Mouse (Mus musculus) intestine, embryonic 15.5 days (tissue): ENCODE measurements at regions not wholly inside any gene's neighbourhood (a gene's known extent, or its start where the extent isn't known, plus 50 kb on each side); places are given as distances from the start of the nearest gene placed in this dataset.
"Not testable (repeated sequence)": the region's sequence is repeated elsewhere in the genome, so short reads cannot be mapped to it uniquely, and the experiment has no call there.

Experiments used
- ATAC-seq: fragments of 200-750 bp; cut with Nextera tagmentation; 2 replicates; pipeline ENCODE4 v1.8.0; 2017; ENCODE audit warnings: moderate TSS enrichment, moderate library complexity
- H3K27ac ChIP-seq: fragments of 300-500 bp; sonication (generic); 2 replicates; pipeline ENCODE4 v1.5.1; 2015; ENCODE audit warnings: mild to moderate bottlenecking, inconsistent platforms
- H3K27me3 ChIP-seq: fragments of 300-500 bp; sonication (generic); replicated peaks from 2 replicates; pipeline ENCODE4 v1.6.1; 2015; ENCODE audit warnings: inconsistent platforms
- H3K36me3 ChIP-seq: fragments of 300-500 bp; sonication (generic); 2 replicates; pipeline ENCODE4 v1.6.1; 2015; ENCODE audit warnings: inconsistent platforms
- H3K4me1 ChIP-seq: fragments of 300-500 bp; sonication (generic); replicated peaks from 2 replicates; pipeline ENCODE4 v1.6.1; 2015; ENCODE audit warnings: inconsistent platforms
- H3K4me2 ChIP-seq: fragments of 300-500 bp; sonication (generic); replicated peaks from 2 replicates; pipeline ENCODE4 v1.6.1; 2015; ENCODE audit warnings: mild to moderate bottlenecking, inconsistent platforms
- H3K4me3 ChIP-seq: fragments of 300-500 bp; sonication (generic); replicated peaks from 2 replicates; pipeline ENCODE4 v1.5.1; 2015; ENCODE audit warnings: inconsistent platforms
- H3K9ac ChIP-seq: fragments of 300-500 bp; sonication (generic); 2 replicates; pipeline ENCODE4 v1.6.1; 2015; ENCODE audit warnings: inconsistent platforms
- H3K9me3 ChIP-seq: fragments of 300-500 bp; sonication (generic); 2 replicates; pipeline ENCODE4 v1.6.1; 2016; ENCODE audit warnings: inconsistent platforms
- WGBS: fragments of 180-500 bp; shearing (Covaris S2); methylation state at CpG from one replicate; pipeline ENCODE4 v1.1.7; 2015; 5-methylcytosine and 5-hydroxymethylcytosine counted together

- H3K4me1 ChIP-seq, H3K9me3 ChIP-seq, ATAC-seq, H3K27ac ChIP-seq, H3K36me3 ChIP-seq, H3K9ac ChIP-seq, H3K27me3 ChIP-seq, H3K4me3 ChIP-seq, H3K4me2 ChIP-seq: not testable (repeated sequence)
- 76% methylated on average over 6 of the region's 6 CpGs for WGBS
Observed at GRCm38 (mm10) chr3:6750746-6751145, 130.5 kb upstream of the 1700008P02Rik start.

DNA sequence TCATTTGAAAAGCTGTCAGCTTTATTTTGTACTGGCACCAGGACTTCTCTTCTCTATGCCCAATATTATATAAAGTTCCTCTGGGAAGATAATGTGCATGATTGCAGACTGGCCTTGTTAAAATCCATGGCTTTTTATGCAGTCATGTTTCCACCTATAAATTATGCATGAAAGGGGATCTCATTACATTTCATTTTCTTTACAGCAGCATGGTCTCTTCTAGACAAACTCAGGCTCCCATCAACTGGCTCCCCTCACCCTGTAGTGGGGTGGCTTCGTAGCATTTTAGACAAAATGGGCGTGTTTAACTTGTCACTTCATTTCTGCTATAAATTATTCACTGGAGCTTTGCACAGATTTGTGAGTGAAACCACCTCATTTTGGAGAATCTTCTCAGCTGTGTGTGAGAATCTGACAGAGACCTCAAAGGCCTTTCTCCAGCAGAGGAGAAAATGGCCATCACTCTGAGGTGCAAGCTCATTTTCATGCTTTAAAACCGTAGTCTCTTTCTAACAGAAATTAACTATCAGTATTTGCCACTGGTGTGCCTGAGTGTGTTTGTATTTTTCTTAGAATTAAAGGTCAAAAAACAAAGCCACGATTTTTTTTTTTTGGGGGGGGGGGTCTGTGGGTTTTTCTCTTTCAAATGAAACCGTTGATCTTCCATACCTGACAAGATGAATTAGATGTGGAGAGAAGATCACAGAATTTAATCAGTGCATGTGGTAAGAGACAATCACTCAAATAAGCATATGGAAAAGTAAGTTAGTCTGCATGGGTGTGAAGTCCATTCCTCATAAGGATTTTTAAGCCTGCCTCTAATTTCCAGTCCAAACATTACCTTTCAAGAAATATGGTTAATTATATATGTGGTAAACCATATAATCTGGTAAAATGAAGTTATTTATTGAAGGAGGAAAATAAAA, 111.4 kb upstream of the 1700008P02Rik start:
- Histone ChIP-seq H3K27me3 (no peaks in the 10 kb centered on the region), H3K4me2 (no peak overlapping the region), H3K36me3 (no peaks in the 10 kb centered on the region), H3K27ac (no peak overlapping the region), H3K9me3 (no peaks in the 10 kb centered on the region), H3K4me3 (no peak overlapping the region), H3K4me1 (no peaks in the 10 kb centered on the region), H3K9ac (no peak overlapping the region)
- WGBS, result 69% methylated on average over 5 of the region's 5 CpGs
- ATAC-seq, result no peak

DNA sequence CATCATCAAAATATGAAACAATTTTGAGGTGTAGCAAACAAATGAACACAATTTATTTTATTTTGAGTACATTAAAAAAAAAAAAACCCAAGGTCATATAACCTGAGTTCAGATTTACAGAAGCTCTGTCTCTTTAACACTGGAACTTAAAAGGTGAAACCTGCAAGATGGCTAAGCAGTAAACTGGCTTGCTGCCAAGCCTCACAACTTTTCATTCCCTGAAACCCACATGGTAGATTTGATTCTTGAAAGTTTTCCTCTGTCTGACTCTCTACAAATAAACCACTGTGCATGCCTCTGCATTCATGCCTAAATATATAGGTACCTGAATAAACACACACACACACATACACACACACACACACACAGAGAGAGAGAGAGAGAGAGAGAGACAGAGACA, 109.8 kb upstream of the 1700008P02Rik start:
- no peak overlapping the region for H3K9ac ChIP-seq
- no peaks in the 10 kb centered on the region for H3K36me3 ChIP-seq
- no peaks in the 10 kb centered on the region for H3K27me3 ChIP-seq
- H3K4me3 ChIP-seq, result no peak overlapping the region
- no peak for ATAC-seq
- no peak overlapping the region for H3K27ac ChIP-seq
- H3K9me3 ChIP-seq, result no peaks in the 10 kb centered on the region
- no peak overlapping the region for H3K4me2 ChIP-seq
- H3K4me1 ChIP-seq, result no peaks in the 10 kb centered on the region

DNA sequence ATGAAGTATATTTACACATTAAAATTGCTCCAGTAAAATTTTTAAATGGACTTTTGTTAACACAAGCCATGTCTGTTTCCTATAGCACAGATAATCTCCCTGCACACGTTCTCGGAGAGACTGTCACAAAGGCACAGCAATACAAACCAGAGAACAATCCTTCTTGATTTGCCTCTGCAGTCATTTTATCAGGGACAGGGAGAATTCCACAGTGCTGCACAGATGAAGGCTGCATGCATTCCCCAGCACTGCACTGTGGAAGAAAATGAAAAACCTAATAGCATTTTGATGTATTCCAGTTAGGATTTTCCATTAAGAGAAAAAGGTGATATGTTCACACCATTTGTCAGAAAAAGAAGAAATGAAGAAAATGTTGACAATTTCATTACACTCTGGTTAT, 63.4 kb upstream of the 1700008P02Rik start:
- H3K4me2 ChIP-seq, result no peak overlapping the region

GRCm38 (mm10) chr3:6681411-6681810, 61.2 kb upstream of the 1700008P02Rik start:
- H3K4me3 ChIP-seq, result no peak overlapping the region
- WGBS, result 71% methylated on average over 2 of the region's 2 CpGs
- H3K4me2 ChIP-seq, result no peak overlapping the region
- no peaks in the 10 kb centered on the region for H3K9me3 ChIP-seq
- H3K9ac ChIP-seq, result no peak overlapping the region
- H3K27me3 ChIP-seq, result no peaks in the 10 kb centered on the region
- H3K36me3 ChIP-seq, result no peaks in the 10 kb centered on the region
- ATAC-seq, result no peak
- H3K27ac ChIP-seq, result no peak overlapping the region
- no peaks in the 10 kb centered on the region for H3K4me1 ChIP-seq

More for the DNA sequence above, 63.4 kb upstream of the 1700008P02Rik start:
- no peaks in the 10 kb centered on the region for H3K9me3 ChIP-seq
- H3K27ac ChIP-seq, result no peak overlapping the region
- no peak for ATAC-seq
- H3K4me1 ChIP-seq, result no peaks in the 10 kb centered on the region
- whole genome bisulfite sequencing, result 64% methylated on average over 2 of the region's 2 CpGs
- H3K27me3 ChIP-seq, result no peaks in the 10 kb centered on the region
- no peaks in the 10 kb centered on the region for H3K36me3 ChIP-seq
- H3K4me3 ChIP-seq, result no peak overlapping the region
- H3K9ac ChIP-seq, result no peak overlapping the region

GRCm38 (mm10) chr3:6676382-6676781, 56.1 kb upstream of the 1700008P02Rik start:
- H3K9ac ChIP-seq, result no peak overlapping the region
- no peaks in the 10 kb centered on the region for H3K9me3 ChIP-seq
- H3K27ac ChIP-seq, result no peak overlapping the region
- 92% methylated on average over 4 of the region's 4 CpGs for WGBS
- no peaks in the 10 kb centered on the region for H3K36me3 ChIP-seq
- no peak overlapping the region for H3K4me3 ChIP-seq
- no peaks in the 10 kb centered on the region for H3K4me1 ChIP-seq
- no peak for ATAC-seq
- H3K27me3 ChIP-seq, result no peaks in the 10 kb centered on the region
- no peak overlapping the region for H3K4me2 ChIP-seq

DNA sequence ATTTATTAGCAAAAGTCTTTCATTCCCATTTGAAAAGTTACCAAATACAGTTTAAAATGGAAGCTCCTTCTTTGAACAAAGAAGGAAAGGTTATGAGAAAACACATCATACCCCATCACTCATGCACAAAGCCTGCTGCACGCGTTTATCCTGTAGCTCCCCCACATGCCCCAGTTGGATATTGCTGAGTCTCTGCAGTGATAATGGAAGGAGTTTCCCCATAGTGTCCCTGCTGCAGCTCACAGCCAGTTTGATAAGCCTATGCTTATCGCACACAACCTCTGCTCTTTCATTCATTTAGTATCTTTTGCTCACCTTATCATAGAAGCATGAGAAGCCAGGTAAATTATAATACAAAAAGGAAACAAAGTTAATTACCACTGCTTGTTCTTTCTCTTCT, 55.1 kb upstream of the 1700008P02Rik start:
- H3K27me3 ChIP-seq, result no peaks in the 10 kb centered on the region
- WGBS, result 51% methylated on average over 3 of the region's 3 CpGs
- no peak overlapping the region for H3K4me2 ChIP-seq
- no peaks in the 10 kb centered on the region for H3K9me3 ChIP-seq
- H3K9ac ChIP-seq, result no peak overlapping the region
- H3K4me1 ChIP-seq, result no peaks in the 10 kb centered on the region
- H3K27ac ChIP-seq, result no peak overlapping the region
- no peak overlapping the region for H3K4me3 ChIP-seq
- no peaks in the 10 kb centered on the region for H3K36me3 ChIP-seq
- no peak for ATAC-seq
